Mouse (Mus musculus) megakaryocyte, embryonic 14.5 days (primary cell): ENCODE measurements around the gene Rsrc1. TPM values are rescaled to one million over a fixed set of nuclear protein-coding genes. Genes with fewer than 3 reads are reported as not detected.

ENCODE experiments used
- H3K27me3 ChIP-seq: replicated peaks from 2 replicates; pipeline ENCODE3; 2012; ENCODE audit warnings: inconsistent platforms
- H3K36me3 ChIP-seq: replicated peaks from 2 replicates; pipeline ENCODE3; 2012; ENCODE audit warnings: low read length, inconsistent platforms, mixed read lengths
- H3K4me1 ChIP-seq: 2 replicates; pipeline ENCODE4 v1.6.1; 2012; ENCODE audit warnings: inconsistent platforms
- H3K4me3 ChIP-seq: replicated peaks from 2 replicates; pipeline ENCODE3; 2012; ENCODE audit warnings: moderate library complexity, mild to moderate bottlenecking, inconsistent platforms
- H3K9me3 ChIP-seq: 2 replicates; pipeline ENCODE4 v1.6.1; 2012; ENCODE audit warnings: inconsistent platforms
- FLI1 ChIP-seq: IDR thresholded peaks from 2 replicates; pipeline ENCODE4 v1.6.1; 2012; ENCODE audit warnings: low read length, inconsistent platforms, mixed read lengths
- GATA1 ChIP-seq: IDR thresholded peaks from 3 replicates; pipeline ENCODE4 v1.6.1; 2012; ENCODE audit warnings: mixed read lengths, low read length, inconsistent platforms, borderline replicate concordance
- polyA plus RNA-seq: library from polyadenylated mRNA; stranded (reverse); fragments of >175 nt; gene quantifications from 2 replicates; pipeline ENCODE4 v1.2.3, GENCODE M21; 2012; ENCODE audit warnings: low replicate concordance; ENCODE audit not compliant: insufficient read depth

Rsrc1 gene
- polyA plus RNA-seq, 1 experiment = 15.3 TPM

DNA sequence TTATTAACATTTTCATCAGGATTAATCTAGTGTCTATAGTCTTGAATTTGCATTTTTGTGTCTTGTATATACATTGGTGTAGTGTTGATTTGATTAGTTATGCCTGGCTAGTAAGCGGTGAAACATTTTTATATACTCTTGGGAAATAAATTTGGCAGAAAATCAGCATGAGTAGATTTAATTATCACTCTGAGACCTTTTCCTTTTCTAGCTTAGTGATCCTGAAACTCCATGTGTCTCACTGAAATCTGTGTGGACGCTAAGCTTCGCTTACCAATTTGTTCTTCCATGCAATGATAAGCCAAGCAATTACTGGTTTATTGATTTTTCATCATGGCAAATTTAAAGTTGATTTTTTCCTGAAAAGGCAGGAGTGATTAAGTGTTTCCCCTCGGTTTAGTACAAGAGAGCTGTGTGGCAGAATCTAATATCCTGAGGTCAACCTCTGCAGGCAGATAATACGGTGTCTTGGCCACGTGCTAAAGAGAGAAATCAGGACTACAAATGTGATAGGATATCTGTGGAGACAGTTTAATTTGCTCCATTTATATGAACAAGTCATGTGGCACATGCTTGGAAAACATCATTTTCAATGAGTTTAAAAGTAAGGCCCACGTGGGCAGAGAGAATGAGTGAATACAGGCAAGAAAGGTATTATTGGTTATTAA lies 328.6 kb downstream of the Rsrc1 start:
- no peaks in the 10 kb centered on the region for H3K36me3 ChIP-seq
- peaks cover 8% of the 10 kb centered on the region; the same call in 1 of the 2 replicates for H3K9me3 ChIP-seq
- H3K4me1 ChIP-seq = no peaks in the 10 kb centered on the region
- no peak overlapping the region for H3K4me3 ChIP-seq
- TF ChIP-seq FLI1 = no peak
- TF ChIP-seq GATA1 = no peak
- no peaks in the 10 kb centered on the region for H3K27me3 ChIP-seq

DNA sequence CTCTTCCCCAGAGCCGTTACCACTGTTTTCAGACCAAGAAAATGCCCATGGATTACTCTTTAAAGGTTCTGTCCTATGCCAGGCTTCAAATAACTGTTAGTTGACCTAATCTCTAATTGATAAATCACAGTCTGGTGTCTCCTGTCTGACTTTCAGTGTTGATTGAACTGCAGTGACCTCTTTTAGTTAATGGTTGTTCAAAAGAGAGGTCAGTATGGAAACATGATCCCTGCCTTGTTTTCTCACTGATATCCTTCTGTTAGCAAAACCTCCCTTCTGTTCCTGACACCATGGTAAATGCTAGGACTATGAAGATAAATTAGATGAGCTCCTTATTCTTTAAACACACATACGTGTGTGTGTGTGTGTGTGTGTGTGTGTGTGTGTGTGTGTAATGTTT lies 330.2 kb downstream of the Rsrc1 start:
- H3K36me3 ChIP-seq = no peaks in the 10 kb centered on the region
- no peak for TF ChIP-seq GATA1
- no peak for TF ChIP-seq FLI1
- peaks cover 8% of the 10 kb centered on the region; the same call in 1 of the 2 replicates for H3K9me3 ChIP-seq
- H3K4me1 ChIP-seq = no peaks in the 10 kb centered on the region
- no peak overlapping the region for H3K4me3 ChIP-seq
- no peaks in the 10 kb centered on the region for H3K27me3 ChIP-seq

DNA sequence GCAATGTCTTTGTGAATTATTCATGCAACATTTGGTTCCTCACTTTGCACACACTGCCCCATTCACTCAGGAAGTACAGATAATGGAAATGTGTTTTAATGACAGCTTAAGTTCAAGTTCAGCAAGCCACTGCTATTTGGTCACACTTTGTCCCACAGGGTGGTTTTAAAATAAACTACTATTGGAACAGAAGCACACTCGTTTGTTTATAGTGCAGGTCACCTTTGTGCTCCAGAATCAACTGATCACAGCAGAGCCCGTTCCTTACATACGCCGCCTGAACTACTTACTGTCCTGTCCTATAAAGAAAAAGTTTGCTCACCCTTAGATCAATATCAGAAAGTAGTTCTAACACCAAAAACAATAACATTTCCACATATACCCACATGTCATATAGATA lies 341.2 kb downstream of the Rsrc1 start:
- Histone ChIP-seq H3K4me3 (no peak overlapping the region), H3K4me1 (no peaks in the 10 kb centered on the region), H3K36me3 (no peaks in the 10 kb centered on the region), H3K27me3 (no peaks in the 10 kb centered on the region), H3K9me3 (no peaks in the 10 kb centered on the region)
- no peak for TF ChIP-seq GATA1
- no peak for TF ChIP-seq FLI1

DNA sequence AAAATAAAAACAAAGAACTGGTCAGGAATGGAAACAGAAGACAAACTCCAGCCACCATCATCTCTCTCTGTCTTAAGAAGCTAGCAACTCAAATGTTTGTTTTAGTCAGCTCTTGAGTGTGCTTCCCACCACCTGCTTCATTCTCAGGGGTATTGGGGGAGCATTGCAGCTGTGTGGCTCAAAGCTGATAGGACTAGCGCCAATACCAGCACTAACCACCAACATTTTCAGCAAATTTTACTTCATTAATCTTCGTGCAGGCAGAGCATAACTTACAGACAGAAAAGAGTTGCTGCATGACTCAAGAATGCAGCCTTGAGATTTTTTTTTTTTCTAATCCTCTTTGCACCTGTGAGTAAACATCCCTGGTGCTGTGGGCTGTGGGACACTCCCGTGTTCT lies 358.4 kb downstream of the Rsrc1 start:
- TF ChIP-seq GATA1 = no peak
- TF ChIP-seq FLI1 = no peak
- Histone ChIP-seq H3K4me3 (no peak overlapping the region), H3K36me3 (no peaks in the 10 kb centered on the region), H3K27me3 (no peaks in the 10 kb centered on the region), H3K4me1 (no peaks in the 10 kb centered on the region), H3K9me3 (no peaks in the 10 kb centered on the region)

DNA sequence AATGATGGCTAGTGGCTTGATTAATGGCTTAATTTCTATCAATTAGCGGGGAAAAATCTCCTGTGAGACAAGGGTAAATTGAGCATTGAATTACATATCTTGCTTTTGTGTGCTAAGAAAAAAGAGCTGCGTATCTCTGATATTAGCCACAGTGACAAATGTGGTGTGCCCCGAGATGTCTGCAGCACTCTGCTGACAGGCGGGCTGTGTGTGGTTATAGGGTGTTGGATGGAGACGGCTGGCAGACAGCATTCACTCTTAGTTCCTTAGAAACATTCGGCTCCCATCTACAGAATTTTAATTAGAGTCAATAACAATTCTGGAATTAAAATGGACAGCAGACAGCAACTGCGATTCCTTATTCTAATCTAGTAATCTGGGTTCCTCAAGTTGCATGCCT lies 359.7 kb downstream of the Rsrc1 start:
- Histone ChIP-seq H3K36me3 (no peaks in the 10 kb centered on the region), H3K27me3 (no peaks in the 10 kb centered on the region), H3K4me3 (no peak overlapping the region), H3K4me1 (no peaks in the 10 kb centered on the region), H3K9me3 (no peaks in the 10 kb centered on the region)
- TF ChIP-seq GATA1 = no peak
- no peak for TF ChIP-seq FLI1

DNA sequence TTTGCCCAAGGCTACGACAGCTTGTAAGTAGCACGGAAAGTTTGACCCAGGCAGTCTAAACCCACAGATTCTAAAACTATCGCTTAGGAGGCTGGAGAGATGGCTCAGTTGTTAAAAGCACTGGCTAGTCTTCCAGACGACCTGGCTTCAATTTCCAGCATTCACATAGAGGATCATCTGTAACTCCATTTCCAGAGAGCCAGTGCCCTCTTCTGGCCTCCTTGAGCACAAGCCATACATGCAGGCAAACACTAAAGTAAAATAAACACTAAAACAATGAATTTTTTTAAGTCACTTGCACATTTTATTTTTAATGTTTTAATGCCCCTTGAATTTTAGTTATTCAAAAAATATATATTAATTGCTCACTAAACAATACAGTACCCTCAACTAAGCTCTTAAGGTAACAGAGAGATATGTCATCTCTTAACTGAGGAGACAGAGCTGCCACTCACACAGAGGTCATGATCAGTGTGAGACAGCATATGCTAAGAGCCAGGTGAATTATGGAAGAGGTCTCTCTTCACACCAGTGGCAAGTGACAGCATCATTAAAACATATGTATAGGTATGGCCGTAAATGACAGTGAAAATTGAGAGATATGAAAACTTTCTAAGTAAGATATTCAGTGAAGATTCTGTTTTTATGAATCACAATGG lies 361.9 kb downstream of the Rsrc1 start:
- no peaks in the 10 kb centered on the region for H3K9me3 ChIP-seq
- H3K27me3 ChIP-seq = no peaks in the 10 kb centered on the region
- no peaks in the 10 kb centered on the region for H3K36me3 ChIP-seq
- H3K4me3 ChIP-seq = no peak overlapping the region
- no peak for TF ChIP-seq FLI1
- no peak for TF ChIP-seq GATA1
- H3K4me1 ChIP-seq = no peaks in the 10 kb centered on the region

DNA sequence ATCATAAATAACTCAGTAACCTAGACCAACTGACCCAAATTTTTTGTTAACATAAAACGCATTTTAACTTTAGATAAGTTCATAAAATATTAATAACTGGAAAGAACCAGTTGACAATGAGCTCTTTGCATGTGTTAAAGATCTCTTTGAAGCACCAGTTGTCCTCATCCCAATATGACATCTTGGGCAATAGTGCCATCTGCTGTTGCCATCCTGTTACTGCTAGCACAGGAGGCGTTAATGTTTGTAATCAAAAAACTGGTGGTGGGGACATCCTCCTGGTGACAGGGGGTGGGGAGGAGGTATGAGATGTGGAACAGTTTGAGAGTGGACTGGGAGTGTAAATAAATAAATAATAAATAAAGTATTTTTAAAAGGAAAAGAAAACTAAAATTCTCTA lies 363.4 kb downstream of the Rsrc1 start:
- TF ChIP-seq GATA1 (no peak), FLI1 (no peak)

DNA sequence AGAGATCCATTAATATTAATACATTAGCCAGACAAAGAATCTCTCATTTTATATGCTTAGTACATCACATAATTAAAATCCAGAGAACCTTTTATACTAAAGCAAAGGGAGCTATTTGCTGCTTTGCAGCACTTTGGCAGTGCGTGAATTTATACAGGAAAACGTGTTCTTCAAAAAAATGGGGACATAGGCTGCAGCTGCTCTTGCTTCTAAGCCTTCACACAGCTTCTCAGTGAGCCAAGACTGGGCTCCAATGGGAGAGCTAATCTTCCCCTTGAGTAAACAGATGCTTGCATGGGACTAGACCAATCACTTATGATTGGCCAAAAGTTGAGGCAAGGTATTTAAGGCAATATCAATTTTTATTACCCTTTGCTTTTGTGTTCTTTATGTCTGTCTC lies 365.5 kb downstream of the Rsrc1 start:
- no peaks in the 10 kb centered on the region for H3K4me1 ChIP-seq
- H3K36me3 ChIP-seq = no peaks in the 10 kb centered on the region
- TF ChIP-seq GATA1 (no peak), FLI1 (no peak)
- H3K4me3 ChIP-seq = no peak overlapping the region
- H3K27me3 ChIP-seq = no peaks in the 10 kb centered on the region
- no peaks in the 10 kb centered on the region for H3K9me3 ChIP-seq

More for the DNA sequence above, 363.4 kb downstream of the Rsrc1 start:
- Histone ChIP-seq H3K27me3 (no peaks in the 10 kb centered on the region), H3K36me3 (no peaks in the 10 kb centered on the region), H3K9me3 (no peaks in the 10 kb centered on the region), H3K4me1 (no peaks in the 10 kb centered on the region), H3K4me3 (no peak overlapping the region)

DNA sequence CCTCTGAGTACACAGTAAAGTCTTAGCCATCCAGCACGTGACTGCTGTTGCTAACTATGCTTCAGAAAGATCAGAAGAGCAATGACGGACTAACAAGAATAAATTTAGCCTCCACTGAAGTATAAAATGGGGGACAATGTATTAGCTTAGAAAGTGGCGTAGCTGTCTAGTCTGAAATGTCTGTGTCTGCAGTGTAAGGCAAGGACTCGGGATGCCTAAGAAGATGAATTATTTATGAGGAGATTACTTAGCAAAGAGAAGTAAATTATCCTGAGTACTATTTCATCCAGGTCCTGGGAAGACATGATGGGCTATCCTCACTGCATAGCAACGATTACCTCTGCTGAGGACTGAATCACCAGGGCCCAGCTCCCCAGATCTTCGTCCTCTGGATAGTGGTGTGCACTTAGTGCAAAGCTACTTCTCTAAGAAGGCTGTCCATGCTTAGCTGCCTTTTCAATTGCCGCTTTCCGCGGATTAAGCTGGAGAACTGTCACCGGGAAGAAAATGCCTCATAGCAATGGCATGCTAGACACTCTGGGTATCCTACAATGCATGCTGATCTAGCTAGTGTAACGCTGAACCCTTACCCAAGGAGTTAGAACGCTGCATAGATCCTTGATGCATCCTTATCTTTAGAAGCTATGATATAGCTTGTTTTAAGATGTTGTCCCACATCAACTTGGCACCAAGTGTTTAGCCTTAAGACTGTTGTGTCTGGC lies 370.4 kb downstream of the Rsrc1 start:
- no peaks in the 10 kb centered on the region for H3K9me3 ChIP-seq
- no peaks in the 10 kb centered on the region for H3K36me3 ChIP-seq
- H3K4me3 ChIP-seq = no peak overlapping the region
- H3K4me1 ChIP-seq = peaks cover 8% of the 10 kb centered on the region
- H3K27me3 ChIP-seq = no peaks in the 10 kb centered on the region
- no peak for TF ChIP-seq FLI1
